In the genomic region with DNA sequence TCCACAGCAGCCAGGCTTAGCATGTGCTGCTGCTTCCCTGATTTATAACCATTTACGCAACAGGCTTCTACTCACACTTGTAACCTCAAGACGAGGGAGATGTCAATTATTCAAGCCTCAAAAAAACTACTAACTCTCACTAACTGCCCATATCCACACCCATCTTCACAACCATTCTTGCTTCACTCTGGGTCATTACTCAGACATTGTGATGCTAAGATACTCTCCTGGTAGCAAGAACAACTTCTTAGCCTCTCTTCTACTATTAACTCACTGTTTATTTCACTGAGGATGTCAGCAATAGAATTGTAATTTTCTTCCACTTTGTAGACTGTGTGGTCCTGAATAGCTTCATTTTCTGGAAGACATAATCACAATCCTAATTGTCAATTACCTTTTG, we compare ENCODE assay signal across 19 mouse cellular contexts.
"Had no signal": no experiment of that assay in that cellular context is flagged by ENCODE, and none has a peak within 500 bp of the region (broad histone marks: within the 10 kb centered on the region; RNA-seq: fewer than 3 reads in every experiment).

No protein-coding gene starts in this region.

- H3K4me2 ChIP-seq: lung, embryonic 14.5 days; midbrain, embryonic 12.5 days; neural tube, embryonic 13.5 days; neural tube, embryonic 15.5 days had no signal

- H3K4me1 ChIP-seq: midbrain, embryonic 10.5 days; midbrain, embryonic 12.5 days; neural tube, embryonic 13.5 days; neural tube, embryonic 15.5 days had no signal

- H3K36me3 ChIP-seq: midbrain, embryonic 10.5 days; midbrain, embryonic 12.5 days; neural tube, embryonic 13.5 days; neural tube, embryonic 15.5 days had no signal

- H3K9ac ChIP-seq: lung, embryonic 14.5 days; midbrain, embryonic 12.5 days; neural tube, embryonic 13.5 days; neural tube, embryonic 15.5 days had no signal

- H3K4me3 ChIP-seq: midbrain, embryonic 10.5 days; midbrain, embryonic 12.5 days; myocyte; neural tube, embryonic 13.5 days; neural tube, embryonic 15.5 days had no signal

- H3K27ac ChIP-seq: midbrain, embryonic 10.5 days; midbrain, embryonic 12.5 days; neural tube, embryonic 13.5 days; neural tube, embryonic 15.5 days had no signal

- H3K27me3 ChIP-seq: midbrain, embryonic 12.5 days; neural tube, embryonic 13.5 days; neural tube, embryonic 15.5 days had no signal

- ATAC-seq: midbrain, embryonic 16.5 days had no signal

- DNase-seq: lung, adult 18-20 months; lung, embryonic 14.5 days; lung, postnatal 10 days; lung, postnatal 4 days; midbrain, embryonic 14.5 days; retina, postnatal 1 day; right cerebral cortex, adult 18-20 months; right cerebral cortex, postnatal 25 days; right cerebral cortex, postnatal 4 days; spleen, adult 18-20 months; thymus, adult 18-20 months; thymus, postnatal 14 days; thymus, postnatal 36 days had no signal

- H3K9me3 ChIP-seq: midbrain, embryonic 10.5 days; midbrain, embryonic 12.5 days; neural tube, embryonic 13.5 days; neural tube, embryonic 15.5 days had no signal
